Mouse (Mus musculus) G1E (cell line): ENCODE measurements around the gene Rnase1.

Experiments
- CTCF ChIP-seq: IDR thresholded peaks from 2 replicates; pipeline ENCODE4 v1.5.1; 2012; ENCODE audit warnings: low read depth, low read length, inconsistent platforms, mixed read lengths
- GATA1 ChIP-seq: IDR thresholded peaks from 2 replicates; pipeline ENCODE4 v1.6.1; 2012; ENCODE audit warnings: borderline replicate concordance, low read length, inconsistent platforms, mixed read lengths
- GATA2 ChIP-seq: IDR thresholded peaks from 2 replicates; pipeline ENCODE4 v1.6.1; 2012; ENCODE audit warnings: low read depth, low read length, inconsistent platforms, borderline replicate concordance
- TAL1 ChIP-seq: conservative IDR thresholded peaks from 2 replicates; pipeline ENCODE4 v1.6.1; 2012; ENCODE audit warnings: low read depth, low read length, inconsistent platforms, mixed read lengths

- TF ChIP-seq CTCF (no peak), TAL1 (no peak), GATA1 (no peak), GATA2 (no peak)
Observed at GRCm38 (mm10) chr14:51131086-51131815, 15.3 kb downstream of the Rnase1 start.
